Mouse (Mus musculus) liver, postnatal 0 days (tissue): ENCODE measurements around the gene Zfp639.

ENCODE experiments used
- CTCF ChIP-seq: sonication (generic); IDR thresholded peaks from 2 replicates; pipeline ENCODE4 v1.5.1; 2016; ENCODE audit warnings: antibody characterized with exemption, low read depth
- EP300 ChIP-seq: IDR thresholded peaks from 2 replicates; pipeline ENCODE4 v1.6.1; 2016; ENCODE audit warnings: antibody characterized with exemption, low read depth, mild to moderate bottlenecking

DNA sequence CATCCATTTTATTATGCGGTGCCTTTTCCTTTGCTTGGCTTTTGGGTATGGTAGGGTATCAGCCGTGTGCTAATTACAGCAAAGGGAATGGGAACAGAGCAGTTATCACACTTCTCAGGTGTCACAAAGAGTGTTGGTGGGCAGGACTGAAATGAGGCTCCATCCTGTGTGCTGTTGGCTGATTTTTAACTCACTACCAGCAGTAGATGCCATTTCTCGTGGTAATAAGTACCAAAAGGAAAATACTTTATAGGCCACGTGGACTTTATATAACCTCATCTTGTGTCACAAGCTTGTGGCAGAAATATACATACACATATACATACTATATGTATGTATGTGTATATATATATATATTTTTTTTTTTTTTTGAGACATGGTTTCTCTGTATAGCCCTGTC is 42.7 kb upstream of the Zfp639 start:
- TF ChIP-seq CTCF (no peak), EP300 (no peak)
